Mouse (Mus musculus) lung, postnatal 0 days (tissue): ENCODE data around the gene Pnpla5.

Experiments used
- CTCF ChIP-seq: IDR thresholded peaks from 2 replicates; pipeline ENCODE4 v1.5.1; 2016; ENCODE audit warnings: antibody characterized with exemption, mild to moderate bottlenecking
- EP300 ChIP-seq: IDR thresholded peaks from 2 replicates; pipeline ENCODE4 v1.6.1; 2016; ENCODE audit warnings: antibody characterized with exemption, mild to moderate bottlenecking, control low read depth

DNA sequence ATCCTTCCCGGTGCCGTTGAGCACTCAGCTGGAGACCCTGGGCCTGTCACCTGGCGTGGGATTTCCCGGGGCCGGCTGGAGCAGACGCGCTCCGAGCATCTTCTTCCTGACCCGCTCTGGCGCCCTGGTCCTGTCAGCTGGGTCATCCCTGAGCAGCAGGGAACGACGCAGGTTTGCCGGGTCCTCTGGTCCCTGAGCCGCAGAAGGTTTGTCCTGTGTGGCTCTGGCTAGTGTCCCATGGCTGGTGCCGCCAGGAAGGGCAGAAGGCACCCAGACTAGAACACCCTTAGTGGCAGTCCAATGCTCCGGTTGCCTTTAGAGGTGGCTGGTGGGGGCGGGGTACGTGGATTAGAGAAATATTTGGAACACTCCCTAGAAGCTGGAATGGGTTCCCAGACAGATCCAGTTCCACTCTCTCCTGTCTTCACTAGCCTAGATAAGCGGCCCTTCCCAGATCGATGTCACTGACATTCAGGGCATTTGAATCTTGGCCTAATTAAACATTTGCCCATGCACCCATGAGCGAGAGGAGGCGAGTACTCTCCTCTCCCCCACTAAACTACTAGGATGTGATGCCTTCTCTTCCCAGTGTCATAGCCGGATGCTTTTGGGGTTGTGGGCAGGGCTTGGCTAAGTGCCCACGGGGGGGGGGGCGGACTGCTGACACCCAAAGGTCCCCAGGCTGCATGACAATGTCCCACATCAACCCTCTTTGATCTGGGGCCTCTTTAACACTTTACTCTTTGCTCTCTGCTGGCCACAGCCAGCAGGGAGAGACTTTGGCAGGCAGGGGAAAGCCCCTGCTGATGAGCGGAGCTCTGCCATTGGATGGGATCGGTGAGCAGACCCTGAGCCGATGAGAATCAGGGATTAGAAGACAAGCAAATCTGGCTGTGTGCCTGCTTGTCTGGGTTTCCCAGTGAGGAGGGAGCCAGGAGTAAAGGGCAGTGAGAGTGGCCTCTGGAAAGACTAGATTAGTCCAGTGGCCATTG lies 45.5 kb upstream of the Pnpla5 start:
- TF ChIP-seq CTCF (no peak), EP300 (no peak)
